Mouse (Mus musculus): Measurements from ENCODE around the gene Pgpep1.

DNA sequence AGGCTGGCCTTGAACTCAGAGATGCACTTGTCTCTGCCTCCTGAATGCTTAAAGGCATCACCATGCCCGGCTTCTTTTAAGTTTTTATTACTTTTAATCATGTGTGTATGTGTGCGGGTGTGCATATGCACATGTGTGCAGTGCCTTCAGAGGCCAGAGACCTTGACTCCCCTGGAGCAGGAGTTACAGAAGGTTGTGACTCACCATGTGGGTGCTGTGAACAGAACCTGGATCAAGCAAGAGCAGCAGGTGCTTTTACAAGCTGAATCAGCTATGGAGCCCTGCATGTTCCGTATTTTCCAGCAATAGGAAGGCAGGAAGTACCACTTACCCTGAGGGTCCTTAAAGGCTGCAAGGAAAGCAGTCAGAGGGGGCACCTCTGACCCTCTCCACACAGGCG is 31.0 kb upstream of the Pgpep1 start:
- no peak for TF ChIP-seq CTCF (IDR thresholded peaks at IDR 0.05; ENCODE audit: low read depth, low read length)
- no peak for TF ChIP-seq EP300 (IDR thresholded peaks at IDR 0.05; ENCODE audit: insufficient read depth, low read depth, low read length)

Data from ES-Bruce4 (cell line).